Mouse (Mus musculus): ENCODE results near the gene Pmepa1.

Gene Pmepa1

DNA sequence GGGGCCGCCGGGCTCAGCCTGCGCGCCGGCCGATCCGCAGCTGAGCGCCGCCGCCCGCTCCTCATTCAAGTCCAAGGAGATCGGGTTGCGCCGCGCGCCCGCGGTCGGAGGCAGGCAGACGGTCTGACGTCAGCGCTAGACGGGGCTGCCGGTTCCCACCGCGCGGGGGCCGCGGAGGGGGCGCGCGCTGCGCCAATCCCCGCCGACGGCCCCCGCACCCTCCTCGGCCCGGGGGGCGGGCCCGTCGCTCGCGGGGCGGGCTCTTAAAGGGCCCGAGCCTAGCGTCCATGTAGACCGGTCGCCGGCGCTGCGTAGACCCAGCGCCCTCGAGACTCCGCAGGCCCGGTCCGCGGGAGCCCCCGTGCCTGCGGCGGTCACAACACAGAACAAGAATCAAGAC, at the start of gene Pmepa1:
Pmepa1 (minus strand) TSS at position 125 of the 400 bp plus-strand sequence.
- DNase-seq (ENCODE audit: low spot score), result no peak

DNA sequence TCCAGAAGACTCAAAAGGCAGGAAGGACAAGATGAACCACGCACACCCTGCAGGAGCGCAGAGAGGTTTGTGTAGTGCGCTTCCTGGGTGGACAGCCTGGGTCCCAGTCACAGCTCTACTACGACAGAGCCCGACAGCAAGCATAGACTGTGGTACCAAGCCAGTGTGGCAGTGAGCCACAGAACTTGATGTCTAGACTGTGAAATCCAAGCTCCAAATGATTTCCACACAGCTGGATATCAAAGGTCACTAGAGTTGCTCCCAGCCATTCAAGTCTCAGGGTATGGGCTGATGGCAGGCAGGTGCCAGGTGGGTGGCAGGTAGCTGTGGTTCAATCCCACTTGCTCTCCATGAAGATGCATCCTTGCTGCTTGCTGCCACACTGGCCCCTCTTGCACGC, 45.4 kb upstream of the Pmepa1 start:
- DNase-seq (ENCODE audit: low spot score), result no peak

DNA sequence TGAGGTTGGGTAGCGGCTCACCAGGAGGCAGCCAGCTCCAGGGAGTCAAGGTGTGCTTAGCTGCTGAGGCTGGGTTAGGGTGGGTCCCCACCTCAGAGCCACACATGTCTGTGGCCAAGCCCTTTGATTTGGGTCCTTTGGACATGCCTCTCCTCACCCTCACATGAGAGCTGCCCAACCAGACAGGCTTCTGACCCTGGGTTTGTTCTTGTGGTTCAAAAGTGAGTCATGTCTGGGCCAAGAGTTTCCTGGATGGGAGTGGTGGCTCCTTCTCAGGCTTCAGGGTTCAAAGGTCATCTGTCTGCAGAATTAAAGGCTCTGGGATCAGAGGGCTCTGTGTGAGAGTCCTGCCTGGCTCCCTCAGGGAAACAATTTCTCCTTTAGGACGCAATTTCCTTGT, 44.9 kb upstream of the Pmepa1 start:
- no peak for DNase-seq (ENCODE audit: low spot score)

DNA sequence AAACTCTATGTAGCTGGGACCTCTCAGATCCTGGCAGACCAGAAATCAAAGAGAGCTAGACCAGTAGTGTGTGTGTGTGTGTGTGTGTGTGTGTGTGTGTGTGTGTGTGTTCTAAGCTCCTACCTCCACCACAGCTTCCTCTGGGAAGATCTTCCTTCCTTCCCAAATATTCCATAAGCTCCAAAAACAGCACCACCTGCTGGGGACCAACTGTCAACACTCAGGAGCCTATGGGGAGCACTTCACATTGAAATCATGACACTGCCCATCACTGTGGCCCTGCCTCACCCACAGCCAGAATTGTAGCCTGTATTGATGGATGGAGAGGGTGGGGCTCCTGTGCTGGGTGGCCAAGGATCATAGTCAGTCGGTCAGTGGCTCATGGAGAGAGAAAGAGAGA, 38.0 kb upstream of the Pmepa1 start:
- DNase-seq (ENCODE audit: low spot score), result no peak

DNA sequence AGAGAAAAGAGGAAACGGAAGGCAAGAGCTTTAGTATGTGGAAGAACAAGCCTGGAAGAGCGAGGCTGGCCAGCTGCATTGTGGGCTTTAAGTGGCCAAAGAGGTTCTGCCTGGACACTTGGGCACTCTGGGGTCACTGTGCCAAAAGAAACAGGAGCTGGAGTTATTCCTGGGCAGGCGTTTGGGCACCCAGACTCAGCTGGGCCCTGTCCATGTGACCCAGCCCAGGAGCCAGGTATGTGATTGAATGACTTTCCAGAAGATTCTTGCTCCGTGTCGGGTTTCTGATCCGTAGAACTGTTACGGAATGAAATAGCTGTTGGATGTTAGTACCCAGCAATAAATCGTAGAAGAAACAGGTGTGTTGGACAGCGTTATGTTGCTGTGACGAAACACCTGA, 32.2 kb upstream of the Pmepa1 start:
- no peak for DNase-seq (ENCODE audit: low spot score)

DNA sequence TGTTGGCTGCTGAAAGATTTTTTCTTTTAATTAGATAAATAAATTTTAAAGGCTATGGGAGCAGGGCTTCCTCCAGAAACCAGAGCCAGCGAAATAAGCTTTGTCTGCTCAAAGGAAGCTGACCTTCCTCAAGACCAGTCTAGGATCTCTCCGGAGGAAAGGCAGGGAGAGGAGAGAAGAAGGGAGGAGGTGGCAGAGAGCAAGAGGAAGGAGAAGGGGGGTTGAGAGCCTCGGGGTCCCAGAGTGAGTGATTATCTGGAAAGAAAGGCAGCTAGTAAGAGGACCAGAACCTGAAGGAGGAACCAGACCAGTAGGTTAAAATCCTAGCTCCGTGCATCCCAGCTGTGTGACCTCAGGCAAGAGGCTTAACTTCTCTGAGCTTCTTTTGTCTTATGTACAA, 31.7 kb upstream of the Pmepa1 start:
- DNase-seq (ENCODE audit: low spot score), result no peak

DNA sequence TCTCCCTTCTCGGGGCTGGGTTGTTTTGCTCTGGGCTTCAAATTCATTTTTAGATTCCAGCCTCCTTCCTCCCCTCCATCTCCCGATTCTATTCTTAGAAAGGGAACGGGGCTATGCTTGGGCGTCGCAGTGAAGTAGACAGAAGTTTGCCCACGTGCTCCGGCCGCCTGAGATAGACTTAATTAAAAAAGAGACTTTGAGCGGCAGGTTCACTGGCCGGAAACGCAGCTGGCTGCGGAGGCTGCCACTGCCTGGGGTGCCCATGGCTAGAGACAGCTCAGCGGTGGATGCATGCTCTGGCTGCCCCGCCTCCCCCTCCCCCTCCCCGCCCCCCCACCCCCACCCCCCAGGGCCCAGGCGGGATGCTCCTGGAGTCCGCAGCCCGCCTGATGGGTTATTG, 31.2 kb upstream of the Pmepa1 start:
- DNase-seq (ENCODE audit: low spot score), result no peak

DNA sequence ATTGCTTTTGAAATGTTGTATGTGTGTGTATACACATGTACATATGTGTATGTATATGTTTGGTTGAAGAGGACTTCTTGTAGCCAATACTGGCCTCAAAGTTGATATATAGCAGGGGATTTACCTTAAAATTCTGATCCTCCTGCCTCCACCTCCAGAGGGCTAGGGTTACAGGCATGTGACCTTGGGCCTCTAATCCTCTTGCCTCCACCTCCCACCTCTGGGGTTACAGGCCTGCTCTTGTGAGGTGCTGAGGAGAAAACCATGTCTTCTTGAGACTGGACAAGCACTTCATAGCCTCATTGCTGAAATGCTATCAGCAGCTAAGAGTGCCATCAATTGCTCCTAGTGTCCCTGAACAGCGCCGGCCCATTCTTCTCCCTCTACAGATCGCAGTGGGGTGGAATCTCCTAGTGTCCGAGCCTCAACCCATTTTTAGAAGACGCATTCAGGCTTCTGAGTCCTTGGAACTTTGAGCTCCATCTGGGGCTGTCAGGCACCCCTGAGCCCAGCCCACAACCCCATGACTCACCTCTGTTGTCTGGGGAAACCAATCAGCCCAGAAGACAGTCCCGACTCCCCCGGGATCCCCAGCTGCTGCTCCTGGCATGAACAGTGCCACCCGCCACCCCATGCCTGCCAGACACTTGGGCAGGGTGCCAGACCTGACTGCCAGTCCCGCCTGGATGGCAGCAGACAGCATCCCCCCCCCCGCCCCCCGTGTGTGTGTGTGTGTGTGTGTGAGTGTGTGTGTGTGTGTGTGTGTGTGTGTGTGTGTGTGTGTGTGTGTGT, 30.6 kb upstream of the Pmepa1 start:
- no peak for DNase-seq (ENCODE audit: low spot score)

DNA sequence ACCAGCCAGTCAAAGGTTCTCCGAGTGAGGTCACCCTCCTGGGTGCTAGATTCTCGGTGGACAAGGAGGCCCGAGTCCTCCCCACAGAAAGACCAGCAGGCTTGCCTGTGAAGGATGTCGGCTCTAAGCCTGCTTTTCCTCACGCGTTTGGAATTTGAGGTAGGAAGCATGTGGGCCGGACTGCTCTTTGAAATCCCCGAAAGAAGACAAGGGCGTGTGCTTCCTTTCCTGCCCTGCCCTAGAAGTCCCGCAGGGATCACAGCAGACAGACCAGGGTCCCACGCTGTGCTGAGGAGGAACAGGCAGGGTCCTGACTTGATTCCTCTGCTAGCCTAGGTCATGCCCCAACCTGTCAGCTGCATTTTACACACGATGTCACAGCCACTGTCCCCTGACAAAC, 28.7 kb upstream of the Pmepa1 start:
- DNase-seq (ENCODE audit: low spot score), result no peak

DNA sequence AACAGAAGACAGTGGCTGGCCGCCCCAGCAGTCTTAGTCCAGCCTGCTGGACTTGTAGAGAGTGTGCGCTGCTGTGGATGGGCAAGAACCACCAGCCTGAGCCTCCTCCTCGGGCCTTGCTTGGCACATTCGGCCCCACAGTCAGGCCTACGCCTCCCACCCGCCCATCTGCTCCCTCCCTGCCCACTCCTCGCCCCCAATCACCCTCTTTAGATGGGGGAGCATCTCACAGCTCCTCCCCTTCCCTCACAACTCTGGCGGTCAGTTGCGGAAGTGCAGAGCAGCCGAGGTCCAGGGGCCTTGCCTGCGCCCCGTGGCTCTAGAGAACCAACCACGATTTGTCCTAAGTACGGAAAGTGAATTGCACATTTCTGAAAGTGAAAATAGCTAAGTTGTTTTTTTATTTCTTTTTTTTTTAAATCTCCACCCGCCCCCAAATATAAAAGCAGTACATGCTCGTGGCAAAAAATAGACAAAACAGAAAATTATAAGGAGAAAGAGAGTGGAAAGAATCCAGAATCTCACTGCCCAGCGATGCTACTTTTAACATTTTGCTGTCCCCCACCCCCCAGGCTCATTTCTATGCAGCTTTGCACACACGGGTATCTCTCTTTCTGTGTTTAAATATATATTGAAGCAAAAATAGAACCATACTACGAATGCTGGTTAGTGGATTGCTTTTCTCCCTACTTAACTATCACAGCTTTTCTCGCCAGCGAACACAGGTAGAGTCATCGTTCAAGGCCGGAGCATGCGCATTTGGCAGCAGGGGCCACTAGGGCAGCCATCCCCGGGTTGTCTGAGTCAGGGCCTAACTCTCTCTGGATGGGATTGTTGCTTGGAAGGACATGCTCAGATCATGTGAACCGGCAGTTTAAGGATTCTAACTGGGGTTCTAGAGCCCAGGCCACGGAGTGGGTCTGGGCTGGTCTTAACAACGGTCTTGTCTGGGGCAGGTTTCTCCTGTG, 24.6 kb upstream of the Pmepa1 start:
- DNase-seq (ENCODE audit: low spot score), result no peak

DNA sequence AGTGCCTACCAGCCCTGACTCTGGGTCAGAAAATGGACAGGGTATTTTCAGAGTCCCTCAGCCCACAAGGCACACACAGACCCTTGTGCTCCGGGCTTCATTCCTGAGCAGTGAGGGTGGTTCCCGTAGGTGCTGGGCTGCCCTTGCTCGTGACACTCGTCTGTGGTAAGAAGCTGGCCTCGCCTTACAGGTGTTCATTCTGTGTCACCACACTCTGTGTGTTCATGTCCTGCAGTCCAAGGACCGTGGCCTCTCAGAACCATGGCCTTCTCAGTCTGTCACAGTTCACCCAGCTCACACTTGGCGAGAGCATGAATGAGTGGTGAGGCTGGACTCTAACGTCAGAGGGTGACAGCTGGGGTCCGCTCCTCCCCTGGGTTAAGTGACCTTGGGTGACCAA, 20.1 kb upstream of the Pmepa1 start:
- no peak for DNase-seq (ENCODE audit: low spot score)

DNA sequence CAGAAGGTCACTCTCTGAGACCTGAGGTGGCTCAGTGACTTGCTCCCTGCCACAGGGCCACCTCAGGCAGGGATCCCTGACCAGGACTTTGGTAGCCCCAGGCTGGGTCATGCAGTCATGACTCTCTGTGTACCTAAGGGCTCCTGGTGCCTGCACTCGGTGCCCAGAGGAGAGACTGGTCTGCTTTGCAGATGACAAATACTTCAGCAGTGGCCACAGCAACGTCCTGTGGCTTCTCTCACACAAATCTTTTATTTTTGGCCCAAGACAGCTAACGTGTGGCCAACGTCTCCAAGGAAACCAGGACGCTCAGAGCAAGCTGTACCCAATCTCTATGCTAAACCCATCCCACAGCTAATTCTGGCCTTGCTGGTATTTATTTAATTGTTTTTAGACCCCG, 16.7 kb upstream of the Pmepa1 start:
- no peak for DNase-seq (ENCODE audit: low spot score)

DNA sequence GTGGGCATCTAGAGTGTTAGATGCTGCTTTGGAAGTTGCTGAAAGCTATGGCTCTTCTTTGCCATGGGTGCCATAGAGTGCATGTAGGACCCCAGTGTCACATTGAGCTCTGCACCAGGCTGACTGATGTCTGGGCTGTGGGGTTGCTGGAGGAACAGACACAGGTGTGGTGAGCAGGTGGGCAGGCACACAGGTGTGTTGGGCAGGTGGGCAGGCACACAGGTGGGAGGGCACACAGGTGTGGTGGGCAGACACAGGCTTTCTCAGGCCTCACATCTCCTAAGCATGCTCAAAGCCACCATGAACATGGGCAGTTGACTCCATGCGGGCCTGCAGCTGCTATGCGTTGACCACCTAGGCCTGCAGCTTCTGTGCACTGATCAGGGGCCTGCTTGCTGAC, 16.2 kb upstream of the Pmepa1 start:
- DNase-seq (ENCODE audit: low spot score), result no peak

DNA sequence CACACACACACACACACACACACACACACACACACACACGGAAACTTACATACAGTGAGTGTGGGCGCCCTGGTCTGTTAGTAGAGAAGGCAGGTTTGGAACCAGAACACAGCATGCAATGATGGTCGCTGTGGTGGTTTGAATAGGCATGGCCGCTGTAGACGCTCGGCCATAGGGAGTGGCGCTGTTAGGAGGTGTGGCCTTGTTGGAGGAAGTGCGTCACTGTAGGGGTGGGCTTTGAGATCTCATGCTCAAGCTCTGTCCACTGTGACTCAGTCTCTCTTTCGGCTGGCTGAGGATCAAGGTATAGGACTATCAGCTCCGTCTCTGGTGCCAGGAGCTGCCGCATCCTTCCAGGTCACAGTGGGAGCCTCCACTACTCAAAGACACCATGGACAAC, 14.6 kb upstream of the Pmepa1 start:
- DNase-seq (ENCODE audit: low spot score), result no peak

DNA sequence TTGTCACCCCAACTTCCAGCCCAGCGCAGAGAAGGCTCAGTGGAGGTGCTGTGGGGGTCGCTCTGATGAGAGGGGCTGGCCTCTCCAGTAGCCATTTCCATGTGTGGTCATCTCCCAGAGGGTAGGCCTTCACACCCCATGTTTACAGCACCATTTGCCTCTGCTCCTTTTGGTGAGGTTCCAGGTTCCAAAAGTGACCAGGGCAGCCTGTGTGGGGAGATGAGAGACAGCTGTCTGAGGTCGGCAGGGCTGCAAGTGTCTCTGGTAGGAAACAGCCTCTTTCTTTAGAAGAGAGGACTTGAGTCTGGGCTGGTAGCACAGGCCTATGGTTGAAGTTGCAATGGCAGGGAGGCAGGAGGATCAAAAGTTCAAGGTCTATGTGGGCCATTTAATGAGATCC, 13.6 kb upstream of the Pmepa1 start:
- no peak for DNase-seq (ENCODE audit: low spot score)

DNA sequence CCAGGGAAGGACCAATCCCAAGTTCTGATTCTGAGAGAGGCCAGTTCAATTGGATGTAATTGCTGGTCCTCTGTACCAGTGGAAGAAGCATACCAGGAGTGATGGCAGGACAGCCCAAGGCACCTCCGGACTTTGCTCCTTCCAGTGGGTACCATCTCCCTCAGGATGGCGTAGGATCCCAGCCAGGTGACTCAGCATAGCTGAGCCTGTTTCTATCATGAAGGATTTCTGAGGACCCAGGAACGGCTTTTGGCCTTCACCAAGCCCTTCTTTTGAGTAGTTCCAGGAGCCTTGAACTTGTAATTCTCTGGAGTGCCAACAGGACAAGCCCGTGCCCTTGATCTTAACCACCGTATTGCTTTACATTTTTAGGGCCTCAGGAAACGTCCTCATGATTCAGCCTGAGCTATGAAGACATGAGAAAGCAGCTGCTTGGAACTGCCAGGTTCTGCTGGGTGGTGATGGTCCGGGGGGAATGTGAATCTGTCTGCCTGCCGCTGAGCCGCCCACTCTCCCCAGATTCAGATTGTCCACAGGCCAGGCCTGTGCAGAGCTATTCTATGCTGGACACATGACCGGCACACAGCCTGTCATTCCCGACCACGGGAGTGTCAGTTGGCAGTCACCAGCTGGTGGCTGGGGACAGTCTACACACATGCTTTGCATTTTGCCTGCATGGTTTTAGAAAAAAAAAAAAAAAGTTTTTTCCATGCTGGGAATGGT, 9.6 kb upstream of the Pmepa1 start:
- no peak for DNase-seq (ENCODE audit: low spot score)

DNA sequence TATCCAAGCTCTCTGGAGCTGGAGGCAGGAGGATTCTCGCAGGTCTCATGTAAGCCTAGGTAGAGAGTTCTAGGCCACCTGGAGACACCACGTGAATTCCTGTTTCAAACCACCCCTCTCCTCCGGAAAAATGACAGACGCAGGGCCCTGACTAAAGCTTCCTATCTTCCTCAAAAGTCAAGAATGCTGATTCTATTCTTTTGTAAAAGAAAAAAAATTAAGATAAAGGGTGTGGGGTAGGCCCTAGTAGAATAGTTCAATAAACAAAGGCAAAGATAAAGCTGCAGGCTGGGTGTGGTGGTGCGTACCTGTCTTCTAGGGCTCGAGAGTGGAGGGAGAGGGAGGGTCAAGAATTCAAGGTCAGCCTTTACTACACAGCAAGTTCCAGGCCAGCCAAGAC, 8.4 kb upstream of the Pmepa1 start:
- no peak for DNase-seq (ENCODE audit: low spot score)

DNA sequence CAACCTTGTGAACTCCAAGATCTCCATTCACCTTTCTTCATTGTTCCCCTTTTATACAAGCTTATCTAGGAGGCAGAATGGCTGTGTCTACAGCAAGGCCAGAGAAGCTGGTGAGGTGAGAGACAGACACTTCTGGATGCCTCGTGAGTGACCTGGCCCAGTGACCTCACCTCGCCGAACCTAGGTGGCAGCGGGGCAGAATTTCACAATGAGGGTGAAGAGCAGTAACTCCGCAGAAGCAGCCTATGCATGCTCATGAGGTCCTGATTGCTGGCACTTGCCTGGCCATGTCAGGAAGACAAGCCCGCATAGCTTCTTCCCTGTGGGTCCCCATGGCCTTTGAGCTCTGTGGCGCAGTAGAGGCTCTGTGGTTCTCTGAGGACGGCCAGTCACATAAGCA, 5.9 kb upstream of the Pmepa1 start:
- no peak for DNase-seq (ENCODE audit: low spot score)

DNA sequence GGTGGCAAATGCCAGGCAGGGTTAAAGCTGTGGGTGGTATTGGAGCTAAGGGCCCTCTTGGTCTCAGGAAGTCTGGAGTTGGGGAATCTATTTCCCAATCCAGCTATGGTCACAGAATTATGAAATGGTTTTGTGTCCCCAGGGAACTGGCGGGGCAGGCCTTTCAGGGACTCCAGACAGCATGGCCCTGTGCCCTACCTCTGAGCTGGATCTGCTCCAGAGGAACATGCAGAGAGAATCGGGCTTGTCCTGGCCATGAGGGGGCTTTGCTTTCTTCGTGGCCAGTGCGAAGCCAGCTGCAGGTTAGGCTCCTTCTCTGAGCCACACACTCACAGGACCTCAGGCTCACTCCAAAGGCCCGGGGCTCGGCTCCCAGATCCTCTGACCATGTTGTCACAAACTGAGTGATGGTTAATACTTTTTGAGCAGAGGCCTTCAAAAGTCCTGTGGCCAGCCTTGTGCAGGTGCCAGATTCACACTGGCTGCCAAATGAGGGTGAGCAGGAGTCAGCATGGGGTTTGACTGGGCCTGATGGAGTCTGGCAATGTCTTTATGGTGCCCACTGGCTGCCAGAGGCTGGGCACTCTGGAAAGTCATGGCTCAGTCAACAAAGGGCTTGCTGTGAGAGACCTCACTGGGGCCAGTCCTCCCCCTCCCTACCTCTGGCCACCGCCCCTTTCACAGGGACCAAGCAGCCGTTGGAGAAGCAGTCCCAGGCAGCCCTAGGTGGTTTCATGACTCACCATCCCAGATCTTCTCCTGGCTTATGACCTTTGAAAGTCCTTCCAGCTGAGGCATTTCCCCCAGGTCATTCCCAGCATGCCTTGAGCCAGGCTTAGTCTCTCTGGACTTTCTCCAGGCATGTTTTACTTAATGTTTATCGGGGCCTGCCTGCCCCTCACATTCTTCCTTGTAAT, 4.9 kb upstream of the Pmepa1 start:
- no peak for DNase-seq (ENCODE audit: low spot score)

DNA sequence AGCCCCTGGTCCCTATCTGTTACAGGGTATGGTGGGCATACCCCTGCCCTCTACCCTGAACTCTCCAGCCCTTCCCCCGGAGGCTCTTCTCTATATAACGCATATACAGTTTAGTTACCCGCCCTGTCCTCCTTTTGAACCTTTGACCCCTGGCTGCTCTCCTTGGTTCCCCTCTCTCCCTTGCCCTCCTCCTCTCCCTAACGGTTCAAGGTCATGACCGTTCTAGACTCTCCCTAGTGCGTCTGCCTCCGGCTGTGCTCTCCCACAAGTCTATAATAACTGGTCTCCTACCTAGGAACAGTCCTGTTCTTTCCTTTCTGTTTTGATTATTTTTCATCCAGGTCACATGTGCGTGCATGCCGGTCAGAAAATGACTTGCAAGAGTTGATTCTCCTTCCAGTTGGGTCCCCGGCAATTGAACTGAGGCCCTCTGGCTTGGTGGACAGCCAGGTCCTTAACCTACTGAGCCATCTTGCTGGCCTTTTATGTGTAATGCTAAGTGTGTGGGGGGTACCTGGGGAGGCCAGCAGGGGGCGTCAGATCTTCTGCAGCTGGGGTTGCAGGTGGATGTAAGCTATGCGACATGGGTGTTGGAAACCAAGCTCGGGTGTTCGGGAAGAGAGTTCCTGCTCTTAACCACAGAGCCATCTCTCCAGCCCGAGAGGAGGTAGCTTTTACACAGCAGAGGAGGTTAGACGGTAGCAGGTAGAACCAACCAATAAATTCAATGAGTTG, 2.7 kb upstream of the Pmepa1 start:
- no peak for DNase-seq (ENCODE audit: low spot score)

DNA sequence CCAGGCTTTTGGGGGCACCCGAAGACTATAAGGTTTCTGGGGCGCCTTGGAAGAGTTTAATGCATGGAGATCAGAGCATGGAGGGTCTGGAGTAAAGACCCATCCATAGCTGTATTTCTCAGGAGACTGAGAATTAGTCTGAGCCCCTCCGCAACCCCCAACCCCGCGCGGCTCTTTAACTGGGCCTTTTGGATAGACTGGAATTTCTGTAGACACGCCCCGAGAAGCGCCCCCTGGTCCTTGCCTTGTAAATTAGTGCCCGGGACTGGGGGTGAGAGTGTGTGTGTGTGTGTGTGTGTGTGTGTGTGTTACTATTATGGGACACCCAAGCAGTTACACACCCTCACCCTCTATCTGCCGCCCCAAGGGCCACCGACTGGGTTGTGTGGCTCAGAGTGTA, 526 bp upstream of the Pmepa1 start:
- DNase-seq (ENCODE audit: low spot score), result no peak

All from c-Kit-positive CD71-positive TER-119-positive erythroid progenitor cells, embryonic 14.5 days (primary cell).